19 mouse cellular contexts compared by ENCODE assay signal in the genomic region with DNA sequence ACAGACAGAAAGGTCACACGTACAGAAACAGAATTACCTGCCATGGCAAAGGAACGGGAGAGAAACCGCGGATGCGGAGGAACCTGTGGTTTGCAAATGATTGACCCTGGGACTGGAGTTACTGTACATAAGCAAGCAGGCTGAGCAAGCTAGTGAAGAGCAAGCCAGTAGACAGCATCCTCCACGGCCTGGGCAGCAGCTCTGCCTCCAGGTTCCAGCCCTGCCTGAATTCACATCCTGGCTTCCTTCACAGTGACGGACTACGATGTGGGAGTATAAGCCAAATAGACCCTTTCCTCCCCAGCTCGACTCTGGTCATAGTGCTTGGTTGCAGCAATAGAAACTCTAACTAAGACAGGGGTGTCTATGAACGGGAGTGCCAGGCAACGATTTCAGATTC.
DNase-seq lines count a peak whose midpoint lies in the region; ATAC-seq and TF ChIP-seq lines count a peak whose summit lies in the region.
"Had no signal": no experiment of that assay in that cellular context is flagged by ENCODE, and none has a peak within 500 bp of the region (broad histone marks: within the 10 kb centered on the region; RNA-seq: fewer than 3 reads in every experiment).

No protein-coding gene starts in this region.

- no peak for TF ChIP-seq CTCF in midbrain, postnatal 0 days (IDR thresholded peaks at IDR 0.05)

- H3K4me2 ChIP-seq in heart, embryonic 12.5 days: no peak overlapping the region
- H3K4me2 ChIP-seq in midbrain, postnatal 0 days (ENCODE audit: low read depth, low read length, poor library complexity, severe bottlenecking): no peak overlapping the region
- no peak overlapping the region for H3K4me2 ChIP-seq in midbrain, embryonic 11.5 days
- 0 out of 2 replicates have a peak overlapping the region, but pooled peaks have one; percentile 23 for H3K4me2 ChIP-seq in kidney, embryonic 16.5 days (replicated peaks; ENCODE audit: low read depth, low read length)
- H3K4me2 ChIP-seq in stomach, embryonic 16.5 days (ENCODE audit: low read depth, low read length): 0 out of 2 replicates have a peak overlapping the region, but pooled peaks have one; percentile 35
- H3K4me2 ChIP-seq: embryonic facial prominence, embryonic 12.5 days; midbrain, embryonic 12.5 days; neural tube, embryonic 12.5 days had no signal

- H3K27ac ChIP-seq in heart, embryonic 12.5 days (ENCODE audit: poor library complexity, severe bottlenecking): no peak overlapping the region
- H3K27ac ChIP-seq in midbrain, postnatal 0 days (ENCODE audit: low read depth, low read length): 0 out of 2 replicates have a peak overlapping the region, but pooled peaks have one; percentile 26
- no peak overlapping the region for H3K27ac ChIP-seq in midbrain, embryonic 11.5 days (ENCODE audit: low read depth, low read length)
- no peak overlapping the region for H3K27ac ChIP-seq in kidney, embryonic 16.5 days (ENCODE audit: low read length)
- H3K27ac ChIP-seq in stomach, embryonic 16.5 days (ENCODE audit: low read length): no peak overlapping the region
- H3K27ac ChIP-seq: embryonic facial prominence, embryonic 12.5 days; forebrain, embryonic 10.5 days; hindbrain, postnatal 0 days; limb, embryonic 10.5 days; liver, embryonic 14.5 days; midbrain, embryonic 12.5 days; neural tube, embryonic 12.5 days had no signal

- peak; percentile 86 for DNase-seq in heart, adult 11 months
- no peak for DNase-seq in midbrain, postnatal 0 days (ENCODE audit: low spot score)
- no peak for DNase-seq in midbrain, embryonic 11.5 days (ENCODE audit: low spot score, missing footprints)
- DNase-seq in c-Kit-positive CD71-positive TER-119-positive erythroid progenitor cells, embryonic 14.5 days (ENCODE audit: low spot score): no peak
- no peak for DNase-seq in layer of hippocampus, postnatal 36 days
- DNase-seq: gastrocnemius, postnatal 14 days; heart, postnatal 10 days; retina, postnatal 1 day; thymus, postnatal 36 days had no signal

- 87% methylated on average over 11 of the region's 11 CpGs for WGBS in heart, embryonic 12.5 days
- 93% methylated on average over 11 of the region's 11 CpGs for WGBS in midbrain, postnatal 0 days
- WGBS in midbrain, embryonic 11.5 days: 96% methylated on average over 11 of the region's 11 CpGs
- 57% methylated on average over 11 of the region's 11 CpGs for WGBS in kidney, embryonic 16.5 days
- 84% methylated on average over 11 of the region's 11 CpGs for WGBS in stomach, embryonic 16.5 days

- H3K27me3 ChIP-seq in heart, embryonic 12.5 days (replicated peaks): no peaks in the 10 kb centered on the region
- no peaks in the 10 kb centered on the region for H3K27me3 ChIP-seq in midbrain, postnatal 0 days (ENCODE audit: insufficient read depth, low read length)
- no peaks in the 10 kb centered on the region for H3K27me3 ChIP-seq in midbrain, embryonic 11.5 days (ENCODE audit: control insufficient read depth, insufficient read depth, low read length)
- no peaks in the 10 kb centered on the region for H3K27me3 ChIP-seq in kidney, embryonic 16.5 days (ENCODE audit: insufficient read depth, low read length)
- no peaks in the 10 kb centered on the region for H3K27me3 ChIP-seq in stomach, embryonic 16.5 days (ENCODE audit: control insufficient read depth, insufficient read depth, low read length)
- H3K27me3 ChIP-seq: embryonic facial prominence, embryonic 12.5 days; midbrain, embryonic 12.5 days; neural tube, embryonic 12.5 days had no signal

- H3K9ac ChIP-seq in heart, embryonic 12.5 days: no peak overlapping the region
- H3K9ac ChIP-seq in midbrain, postnatal 0 days (replicated peaks; ENCODE audit: low read length, poor library complexity, severe bottlenecking): no peak overlapping the region
- H3K9ac ChIP-seq in midbrain, embryonic 11.5 days (ENCODE audit: low read length): no peak overlapping the region
- no peak overlapping the region for H3K9ac ChIP-seq in kidney, embryonic 16.5 days (replicated peaks; ENCODE audit: low read length)
- H3K9ac ChIP-seq in stomach, embryonic 16.5 days (ENCODE audit: low read length): no peak overlapping the region
- H3K9ac ChIP-seq: embryonic facial prominence, embryonic 12.5 days; liver, embryonic 14.5 days; midbrain, embryonic 12.5 days; neural tube, embryonic 12.5 days had no signal

- H3K9me3 ChIP-seq in heart, embryonic 12.5 days (replicated peaks): no peaks in the 10 kb centered on the region
- H3K9me3 ChIP-seq in midbrain, postnatal 0 days (ENCODE audit: low read length): no peaks in the 10 kb centered on the region
- H3K9me3 ChIP-seq in midbrain, embryonic 11.5 days (ENCODE audit: control insufficient read depth, low read length): no peaks in the 10 kb centered on the region
- no peaks in the 10 kb centered on the region for H3K9me3 ChIP-seq in kidney, embryonic 16.5 days (ENCODE audit: low read length)
- no peaks in the 10 kb centered on the region for H3K9me3 ChIP-seq in stomach, embryonic 16.5 days (replicated peaks; ENCODE audit: control insufficient read depth, low read length)
- H3K9me3 ChIP-seq: embryonic facial prominence, embryonic 12.5 days; forebrain, embryonic 10.5 days; limb, embryonic 10.5 days; midbrain, embryonic 12.5 days; neural tube, embryonic 12.5 days had no signal

- ATAC-seq in heart, embryonic 12.5 days (ENCODE audit: insufficient number of reproducible peaks, low FRiP score): no peak
- no peak for ATAC-seq in midbrain, postnatal 0 days (ENCODE audit: low FRiP score)
- no peak for ATAC-seq in midbrain, embryonic 11.5 days (ENCODE audit: low FRiP score)
- peak; percentile 46; the same call in 1 of the 2 replicates for ATAC-seq in kidney, embryonic 16.5 days (ENCODE audit: low FRiP score, low TSS enrichment)
- ATAC-seq in stomach, embryonic 16.5 days (ENCODE audit: insufficient read depth, low FRiP score): no peak
- ATAC-seq: hindbrain, postnatal 0 days had no signal

- no peak overlapping the region for H3K4me3 ChIP-seq in heart, embryonic 12.5 days
- no peak overlapping the region for H3K4me3 ChIP-seq in midbrain, postnatal 0 days (ENCODE audit: low read depth, low read length)
- H3K4me3 ChIP-seq in midbrain, embryonic 11.5 days (ENCODE audit: low read depth, low read length): no peak overlapping the region
- no peak overlapping the region for H3K4me3 ChIP-seq in kidney, embryonic 16.5 days (ENCODE audit: low read length)
- no peak overlapping the region for H3K4me3 ChIP-seq in stomach, embryonic 16.5 days (replicated peaks; ENCODE audit: low read length)
- H3K4me3 ChIP-seq: embryonic facial prominence, embryonic 12.5 days; forebrain, embryonic 10.5 days; limb, embryonic 10.5 days; midbrain, embryonic 12.5 days; neural tube, embryonic 12.5 days had no signal

- peaks cover 15% of the 10 kb centered on the region for H3K4me1 ChIP-seq in heart, embryonic 12.5 days (replicated peaks)
- H3K4me1 ChIP-seq in midbrain, postnatal 0 days (ENCODE audit: insufficient read depth, low read length): no peaks in the 10 kb centered on the region
- no peaks in the 10 kb centered on the region for H3K4me1 ChIP-seq in midbrain, embryonic 11.5 days (ENCODE audit: control insufficient read depth, insufficient read depth, low read length)
- no peaks in the 10 kb centered on the region for H3K4me1 ChIP-seq in kidney, embryonic 16.5 days (ENCODE audit: insufficient read depth, low read length)
- no peaks in the 10 kb centered on the region for H3K4me1 ChIP-seq in stomach, embryonic 16.5 days (ENCODE audit: control insufficient read depth, insufficient read depth, low read length)
- H3K4me1 ChIP-seq: embryonic facial prominence, embryonic 12.5 days; forebrain, embryonic 10.5 days; limb, embryonic 10.5 days; midbrain, embryonic 12.5 days; neural tube, embryonic 12.5 days had no signal

- H3K36me3 ChIP-seq in heart, embryonic 12.5 days: no peaks in the 10 kb centered on the region
- no peaks in the 10 kb centered on the region for H3K36me3 ChIP-seq in midbrain, postnatal 0 days (ENCODE audit: insufficient read depth, low read length)
- no peaks in the 10 kb centered on the region for H3K36me3 ChIP-seq in midbrain, embryonic 11.5 days (ENCODE audit: control insufficient read depth, insufficient read depth, low read length)
- 0 out of 2 replicates have a peak, but pooled peaks cover 5% of the 10 kb centered on the region for H3K36me3 ChIP-seq in kidney, embryonic 16.5 days (ENCODE audit: insufficient read depth, low read length)
- H3K36me3 ChIP-seq in stomach, embryonic 16.5 days (ENCODE audit: control insufficient read depth, insufficient read depth, low read length): 0 out of 2 replicates have a peak, but pooled peaks cover 3% of the 10 kb centered on the region
- H3K36me3 ChIP-seq: embryonic facial prominence, embryonic 12.5 days; forebrain, embryonic 10.5 days; limb, embryonic 10.5 days; midbrain, embryonic 12.5 days; neural tube, embryonic 12.5 days had no signal

Comparison
In these comparisons a context has a peak if more than half of its experiments do, and no peak if none do; other contexts are left out.
1. H3K4me2 ChIP-seq: peak in kidney, embryonic 16.5 days (single experiment) and stomach, embryonic 16.5 days (single experiment); none in heart, embryonic 12.5 days (single experiment), midbrain, postnatal 0 days (single experiment) and midbrain, embryonic 11.5 days (single experiment).